15 mouse cellular contexts compared by ENCODE assay signal in the genomic region with DNA sequence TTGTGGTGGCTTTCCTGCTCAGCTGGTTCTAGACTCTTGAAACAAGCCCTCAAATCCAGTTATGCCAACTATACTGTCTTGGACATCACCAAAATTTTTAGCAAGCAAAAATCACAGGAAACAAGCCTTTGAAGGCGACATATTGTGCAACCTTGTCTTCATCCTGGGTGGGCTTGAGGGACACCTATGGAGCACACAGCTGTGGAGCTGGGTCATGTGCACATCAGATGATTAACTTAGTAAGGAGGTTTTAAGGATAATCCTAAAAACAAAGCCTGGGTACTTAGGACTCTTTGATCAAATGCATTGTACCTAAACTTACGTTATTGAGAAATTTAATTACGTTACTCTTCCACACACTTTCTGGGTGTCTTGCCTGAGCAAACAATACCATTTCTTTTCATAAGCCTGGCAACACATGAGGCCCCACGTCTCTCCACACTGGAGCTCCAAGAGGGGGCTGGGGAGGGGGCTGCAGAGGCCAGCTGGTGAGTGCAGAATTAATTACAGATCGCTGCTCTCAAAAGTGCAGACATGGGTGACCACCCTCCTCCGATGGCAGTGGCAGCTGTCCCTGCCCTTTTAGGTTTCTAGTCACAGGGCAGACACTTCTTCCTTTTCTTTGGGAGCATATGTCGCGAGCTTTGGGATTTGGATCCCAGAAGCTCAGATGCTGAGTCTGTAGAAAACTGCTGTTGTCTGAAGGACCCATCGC. TPM values are rescaled to one million over a fixed set of nuclear protein-coding genes. Genes with fewer than 3 reads are reported as not detected.
DNase-seq lines count a peak whose midpoint lies in the region; ATAC-seq and TF ChIP-seq lines count a peak whose summit lies in the region.
"Had no signal": no experiment of that assay in that cellular context is flagged by ENCODE, and none has a peak within 500 bp of the region (broad histone marks: within the 10 kb centered on the region; RNA-seq: fewer than 3 reads in every experiment).

No protein-coding gene starts in this region.

- H3K9me3 ChIP-seq in embryonic facial prominence, embryonic 10.5 days: no peaks in the 10 kb centered on the region
- H3K9me3 ChIP-seq in hindbrain, embryonic 13.5 days: no peaks in the 10 kb centered on the region
- no peaks in the 10 kb centered on the region for H3K9me3 ChIP-seq in neural tube, embryonic 11.5 days (ENCODE audit: control insufficient read depth, low read length)
- no peaks in the 10 kb centered on the region for H3K9me3 ChIP-seq in intestine, postnatal 0 days (ENCODE audit: control insufficient read depth)
- H3K9me3 ChIP-seq: embryonic facial prominence, embryonic 15.5 days had no signal

- TF ChIP-seq CTCF in intestine, postnatal 0 days (IDR thresholded peaks at IDR 0.05; ENCODE audit: low read depth): no peak

- no peaks in the 10 kb centered on the region for H3K36me3 ChIP-seq in embryonic facial prominence, embryonic 10.5 days (replicated peaks)
- H3K36me3 ChIP-seq in hindbrain, embryonic 13.5 days: no peaks in the 10 kb centered on the region
- H3K36me3 ChIP-seq in neural tube, embryonic 11.5 days (ENCODE audit: control insufficient read depth, insufficient read depth, low read length): no peaks in the 10 kb centered on the region
- no peaks in the 10 kb centered on the region for H3K36me3 ChIP-seq in intestine, postnatal 0 days (ENCODE audit: control insufficient read depth, insufficient read depth)
- H3K36me3 ChIP-seq: embryonic facial prominence, embryonic 15.5 days had no signal

- no peak overlapping the region for H3K9ac ChIP-seq in hindbrain, embryonic 13.5 days
- no peak overlapping the region for H3K9ac ChIP-seq in neural tube, embryonic 11.5 days (ENCODE audit: low read length)
- H3K9ac ChIP-seq in intestine, postnatal 0 days (ENCODE audit: low read depth, low read length): no peak overlapping the region
- H3K9ac ChIP-seq: embryonic facial prominence, embryonic 15.5 days had no signal

- peak; percentile 59 to 79 for DNase-seq in cerebellum, postnatal 10 days
- DNase-seq in cerebellum, adult 9-10 months: no peak
- DNase-seq in embryonic facial prominence, embryonic 10.5 days (ENCODE audit: low spot score): peak; percentile 15
- DNase-seq in neural tube, embryonic 11.5 days (ENCODE audit: low spot score): peak; percentile 55
- DNase-seq in right cerebral cortex, postnatal 25 days: no peak
- DNase-seq in lung, postnatal 14 days: no peak
- DNase-seq: adrenal gland, postnatal 36 days; cerebellum, adult 2 months; heart, adult 2 months; kidney, postnatal 10 days; lung, postnatal 10 days had no signal

- H3K27me3 ChIP-seq in embryonic facial prominence, embryonic 10.5 days (replicated peaks; ENCODE audit: low read depth, poor library complexity, severe bottlenecking): no peaks in the 10 kb centered on the region
- no peaks in the 10 kb centered on the region for H3K27me3 ChIP-seq in hindbrain, embryonic 13.5 days
- no peaks in the 10 kb centered on the region for H3K27me3 ChIP-seq in neural tube, embryonic 11.5 days (ENCODE audit: control insufficient read depth, insufficient read depth, low read length)
- H3K27me3 ChIP-seq in intestine, postnatal 0 days (replicated peaks; ENCODE audit: control insufficient read depth, insufficient read depth, low read length): no peaks in the 10 kb centered on the region
- H3K27me3 ChIP-seq: embryonic facial prominence, embryonic 15.5 days had no signal

- peak; percentile 66 for ATAC-seq in hindbrain, embryonic 13.5 days (ENCODE audit: low FRiP score)
- ATAC-seq in neural tube, embryonic 11.5 days (ENCODE audit: insufficient read depth, low FRiP score, low TSS enrichment): peak; percentile 88
- no peak for ATAC-seq in intestine, postnatal 0 days

- peaks cover 24% of the 10 kb centered on the region for H3K4me1 ChIP-seq in embryonic facial prominence, embryonic 10.5 days
- peaks cover 51% of the 10 kb centered on the region for H3K4me1 ChIP-seq in hindbrain, embryonic 13.5 days (replicated peaks)
- H3K4me1 ChIP-seq in neural tube, embryonic 11.5 days (ENCODE audit: control insufficient read depth, insufficient read depth, low read length): peaks cover 6% of the 10 kb centered on the region; the same call in 1 of the 2 replicates
- no peaks in the 10 kb centered on the region for H3K4me1 ChIP-seq in intestine, postnatal 0 days (replicated peaks; ENCODE audit: control insufficient read depth, insufficient read depth, low read length)
- H3K4me1 ChIP-seq: embryonic facial prominence, embryonic 15.5 days had no signal

- no peak overlapping the region for H3K4me2 ChIP-seq in hindbrain, embryonic 13.5 days
- no peak overlapping the region for H3K4me2 ChIP-seq in neural tube, embryonic 11.5 days (ENCODE audit: low read depth)
- H3K4me2 ChIP-seq in intestine, postnatal 0 days (replicated peaks; ENCODE audit: low read depth): no peak overlapping the region
- H3K4me2 ChIP-seq: embryonic facial prominence, embryonic 15.5 days had no signal

- no peak overlapping the region for H3K4me3 ChIP-seq in embryonic facial prominence, embryonic 10.5 days
- no peak overlapping the region for H3K4me3 ChIP-seq in hindbrain, embryonic 13.5 days
- no peak overlapping the region for H3K4me3 ChIP-seq in neural tube, embryonic 11.5 days (ENCODE audit: low read depth, low read length)
- H3K4me3 ChIP-seq in intestine, postnatal 0 days (ENCODE audit: low read depth, low read length): no peak overlapping the region
- H3K4me3 ChIP-seq: embryonic facial prominence, embryonic 15.5 days; heart, adult 2 months had no signal

- no peak overlapping the region for H3K27ac ChIP-seq in embryonic facial prominence, embryonic 10.5 days (replicated peaks)
- peak overlapping the region; percentile 26 for H3K27ac ChIP-seq in hindbrain, embryonic 13.5 days
- no peak overlapping the region for H3K27ac ChIP-seq in neural tube, embryonic 11.5 days (ENCODE audit: low read depth, low read length)
- no peak overlapping the region for H3K27ac ChIP-seq in intestine, postnatal 0 days (ENCODE audit: low read depth, low read length)
- H3K27ac ChIP-seq: embryonic facial prominence, embryonic 15.5 days; heart, adult 2 months had no signal

- 55% methylated on average over 9 of the region's 9 CpGs for WGBS in embryonic facial prominence, embryonic 10.5 days
- 24% methylated on average over 9 of the region's 9 CpGs for WGBS in hindbrain, embryonic 13.5 days
- 49% methylated on average over 9 of the region's 9 CpGs for WGBS in neural tube, embryonic 11.5 days
- WGBS in intestine, postnatal 0 days: 72% methylated on average over 9 of the region's 9 CpGs

RNA-seq across cellular contexts. Expression of gene Myo16, which starts 19.5 kb away (rescaled TPM):
- polyA plus RNA-seq in embryonic facial prominence, embryonic 10.5 days (2016; fragmentation: Nextera tagmentation; extraction: Ambion mirVana): 0.97 and 1.1 TPM in 2 replicates
- polyA plus RNA-seq in hindbrain, embryonic 13.5 days (2015; fragmentation: Nextera tagmentation; extraction: Ambion mirVana): 5.5 and 5.8 TPM in 2 replicates
- 1.8 and 2.5 TPM in 2 replicates for polyA plus RNA-seq in neural tube, embryonic 11.5 days (2014; fragmentation: Nextera tagmentation; extraction: Ambion mirVana)
- polyA plus RNA-seq in intestine, postnatal 0 days (2015; fragmentation: Nextera tagmentation; extraction: Ambion mirVana): 0.05 TPM in 1 of 2 replicates, not detected in the other
- polyA plus RNA-seq: heart, adult 2 months; liver, adult 2 months had no signal

Comparison
In these comparisons a context has a peak if more than half of its experiments do, and no peak if none do; other contexts are left out.
1. DNase-seq: peak in cerebellum, postnatal 10 days (2 of 2), embryonic facial prominence, embryonic 10.5 days (single experiment) and neural tube, embryonic 11.5 days (single experiment); none in cerebellum, adult 9-10 months (single experiment), right cerebral cortex, postnatal 25 days (single experiment) and lung, postnatal 14 days (single experiment).